Comparison of ENCODE assay signal across 8 mouse cellular contexts in genomic region chr6:91474441-91475190, GRCm38 (mm10). TPM values are rescaled to one million over a fixed set of nuclear protein-coding genes. Genes with fewer than 3 reads are reported as not detected.
A peak's percentile ranks its signal among the peaks of the same experiment; 100 is the strongest.
DNase-seq lines count a peak whose midpoint lies in the region; ATAC-seq and TF ChIP-seq lines count a peak whose summit lies in the region.

No protein-coding gene starts in this region.

- WGBS in heart, embryonic 13.5 days, result 52% methylated on average over 9 of the region's 9 CpGs
- WGBS in liver, embryonic 12.5 days (ENCODE audit: insufficient replicate concordance), result 65% methylated on average over 9 of the region's 9 CpGs
- 60% methylated on average over 9 of the region's 9 CpGs for WGBS in neural tube, embryonic 12.5 days

- H3K4me3 ChIP-seq in bone marrow macrophage, adult 2 months (ENCODE audit: insufficient read depth, low read length), result peak overlapping the region; percentile 75
- peak overlapping the region; percentile 83 for H3K4me3 ChIP-seq in heart, embryonic 13.5 days
- peak overlapping the region; percentile 85 for H3K4me3 ChIP-seq in liver, embryonic 12.5 days
- H3K4me3 ChIP-seq in neural tube, embryonic 12.5 days, result peak overlapping the region; percentile 67

- H3K27me3 ChIP-seq in heart, embryonic 13.5 days (replicated peaks), result no peaks in the 10 kb centered on the region
- H3K27me3 ChIP-seq in liver, embryonic 12.5 days (replicated peaks), result no peaks in the 10 kb centered on the region
- H3K27me3 ChIP-seq in neural tube, embryonic 12.5 days (replicated peaks), result no peaks in the 10 kb centered on the region

- no peak for ATAC-seq in cerebellum, adult (ENCODE audit: insufficient number of reproducible peaks, low FRiP score, low TSS enrichment)
- ATAC-seq in heart, embryonic 13.5 days (ENCODE audit: extremely low read depth, insufficient number of reproducible peaks, low FRiP score, low TSS enrichment), result no peak
- no peak for ATAC-seq in liver, embryonic 12.5 days
- no peak for ATAC-seq in neural tube, embryonic 12.5 days (ENCODE audit: low FRiP score, low read depth)

- DNase-seq in cerebellum, adult 9-11 months, result peak; percentile 55
- DNase-seq in 3134 (ENCODE audit: extremely low read depth, insufficient read length, low spot score), result peak; percentile 67
- DNase-seq in layer of hippocampus, adult 9-11 months, result no peak

- H3K36me3 ChIP-seq in heart, embryonic 13.5 days, result peaks cover 43% of the 10 kb centered on the region
- H3K36me3 ChIP-seq in liver, embryonic 12.5 days, result peaks cover 46% of the 10 kb centered on the region
- peaks cover 35% of the 10 kb centered on the region for H3K36me3 ChIP-seq in neural tube, embryonic 12.5 days

- no peak for TF ChIP-seq POLR2A in bone marrow macrophage, adult 2 months (IDR thresholded peaks at IDR 0.05; ENCODE audit: borderline replicate concordance, low read depth, low read length)

- peak overlapping the region; percentile 30; the same call in 1 of the 2 replicates for H3K27ac ChIP-seq in bone marrow macrophage, adult 2 months (ENCODE audit: insufficient read depth, low read depth, low read length)
- no peak overlapping the region for H3K27ac ChIP-seq in heart, embryonic 13.5 days (replicated peaks)
- H3K27ac ChIP-seq in liver, embryonic 12.5 days, result 0 out of 2 replicates have a peak overlapping the region, but pooled peaks have one; percentile 70
- H3K27ac ChIP-seq in neural tube, embryonic 12.5 days, result no peak overlapping the region

- no peak for TF ChIP-seq CTCF in bone marrow macrophage, adult 2 months (IDR thresholded peaks at IDR 0.05; ENCODE audit: low read depth, low read length)

- peaks cover 29% of the 10 kb centered on the region for H3K4me1 ChIP-seq in bone marrow macrophage, adult 2 months (ENCODE audit: control insufficient read depth, insufficient read depth, low read length)
- H3K4me1 ChIP-seq in heart, embryonic 13.5 days, result peaks cover 22% of the 10 kb centered on the region
- peaks cover 42% of the 10 kb centered on the region for H3K4me1 ChIP-seq in liver, embryonic 12.5 days
- peaks cover 27% of the 10 kb centered on the region for H3K4me1 ChIP-seq in neural tube, embryonic 12.5 days

- peak overlapping the region; percentile 87 for H3K4me2 ChIP-seq in heart, embryonic 13.5 days
- peak overlapping the region; percentile 92 for H3K4me2 ChIP-seq in liver, embryonic 12.5 days
- peak overlapping the region; percentile 81 for H3K4me2 ChIP-seq in neural tube, embryonic 12.5 days (replicated peaks)

- peak overlapping the region; percentile 90 for H3K9ac ChIP-seq in heart, embryonic 13.5 days
- peak overlapping the region; percentile 84 for H3K9ac ChIP-seq in liver, embryonic 12.5 days
- peak overlapping the region; percentile 76 for H3K9ac ChIP-seq in neural tube, embryonic 12.5 days

- no peaks in the 10 kb centered on the region for H3K9me3 ChIP-seq in heart, embryonic 13.5 days
- no peaks in the 10 kb centered on the region for H3K9me3 ChIP-seq in liver, embryonic 12.5 days (replicated peaks)
- H3K9me3 ChIP-seq in neural tube, embryonic 12.5 days, result no peaks in the 10 kb centered on the region

RNA-seq across cellular contexts. Expression of gene Tmem43, which starts 1.1 kb away (rescaled TPM):
- polyA plus RNA-seq in bone marrow macrophage, adult 2 months (2012; ENCODE audit: insufficient read depth, insufficient read length, missing spikeins), result 82.3 and 87.5 TPM in 2 replicates
- 26.7 and 28.1 TPM in 2 replicates for polyA plus RNA-seq in heart, embryonic 13.5 days (2015; fragmentation: Nextera tagmentation; extraction: Ambion mirVana)
- 17.3 and 18.2 TPM in 2 replicates for polyA plus RNA-seq in liver, embryonic 12.5 days (2016; fragmentation: Nextera tagmentation; extraction: Ambion mirVana)
- 47.7 and 51.6 TPM in 2 replicates for polyA plus RNA-seq in neural tube, embryonic 12.5 days (2016; fragmentation: Nextera tagmentation; extraction: Ambion mirVana)

RNA-seq across cellular contexts. Expression of gene Chchd4, which starts 1.3 kb away (rescaled TPM):
- 5.5 and 6.7 TPM in 2 replicates for polyA plus RNA-seq in bone marrow macrophage, adult 2 months (2012; ENCODE audit: insufficient read depth, insufficient read length, missing spikeins)
- polyA plus RNA-seq in heart, embryonic 13.5 days (2015; fragmentation: Nextera tagmentation; extraction: Ambion mirVana), result 28.0 and 33.0 TPM in 2 replicates
- polyA plus RNA-seq in liver, embryonic 12.5 days (2016; fragmentation: Nextera tagmentation; extraction: Ambion mirVana), result 26.5 and 31.5 TPM in 2 replicates
- 22.4 and 23.0 TPM in 2 replicates for polyA plus RNA-seq in neural tube, embryonic 12.5 days (2016; fragmentation: Nextera tagmentation; extraction: Ambion mirVana)

RNA-seq across cellular contexts. Expression of gene Xpc, which starts 41.1 kb away (rescaled TPM):
- 16.3 and 17.2 TPM in 2 replicates for polyA plus RNA-seq in bone marrow macrophage, adult 2 months (2012; ENCODE audit: insufficient read depth, insufficient read length, missing spikeins)
- 10.5 and 11.0 TPM in 2 replicates for polyA plus RNA-seq in heart, embryonic 13.5 days (2015; fragmentation: Nextera tagmentation; extraction: Ambion mirVana)
- polyA plus RNA-seq in liver, embryonic 12.5 days (2016; fragmentation: Nextera tagmentation; extraction: Ambion mirVana), result 7.7 and 8.3 TPM in 2 replicates
- polyA plus RNA-seq in neural tube, embryonic 12.5 days (2016; fragmentation: Nextera tagmentation; extraction: Ambion mirVana), result 25.4 and 27.0 TPM in 2 replicates

RNA-seq across cellular contexts. Expression of gene Lsm3, which starts 41.1 kb away (rescaled TPM):
- 65.3 and 70.2 TPM in 2 replicates for polyA plus RNA-seq in bone marrow macrophage, adult 2 months (2012; ENCODE audit: insufficient read depth, insufficient read length, missing spikeins)
- 180 and 207 TPM in 2 replicates for polyA plus RNA-seq in heart, embryonic 13.5 days (2015; fragmentation: Nextera tagmentation; extraction: Ambion mirVana)
- polyA plus RNA-seq in liver, embryonic 12.5 days (2016; fragmentation: Nextera tagmentation; extraction: Ambion mirVana), result 179 and 189 TPM in 2 replicates
- 197 and 199 TPM in 2 replicates for polyA plus RNA-seq in neural tube, embryonic 12.5 days (2016; fragmentation: Nextera tagmentation; extraction: Ambion mirVana)

Comparison
In these comparisons a context has a peak if more than half of its experiments do, and no peak if none do; other contexts are left out.
1. H3K27ac ChIP-seq: peak in bone marrow macrophage, adult 2 months (single experiment) and liver, embryonic 12.5 days (single experiment); none in heart, embryonic 13.5 days (single experiment) and neural tube, embryonic 12.5 days (single experiment).
2. Peak in every context shown above with its lines, with median percentiles within 50 percentile points of each other: H3K4me3 ChIP-seq, H3K4me2 ChIP-seq and H3K9ac ChIP-seq.